Mouse (Mus musculus) embryonic facial prominence, embryonic 13.5 days (tissue): Measurements from ENCODE around the gene Olfr747. TPM values are rescaled to one million over a fixed set of nuclear protein-coding genes. Genes with fewer than 3 reads are reported as not detected.
"Not testable (repeated sequence)": the region's sequence is repeated elsewhere in the genome, so short reads cannot be mapped to it uniquely, and the experiment has no call there.

Experiments used
- ATAC-seq: fragments of 200-750 bp; cut with Nextera tagmentation; 2 replicates; pipeline ENCODE4 v1.8.0; 2017; ENCODE audit warnings: low read depth; ENCODE audit not compliant: insufficient number of reproducible peaks, insufficient read depth, low FRiP score, low TSS enrichment
- H3K27ac ChIP-seq: fragments of 300-500 bp; sonication (generic); 2 replicates; pipeline ENCODE4 v1.5.1; 2015; ENCODE audit warnings: moderate library complexity, mild to moderate bottlenecking, inconsistent platforms
- H3K27me3 ChIP-seq: fragments of 300-500 bp; sonication (generic); 2 replicates; pipeline ENCODE4 v1.6.1; 2015; ENCODE audit warnings: mild to moderate bottlenecking, inconsistent platforms
- H3K36me3 ChIP-seq: fragments of 300-500 bp; sonication (generic); 2 replicates; pipeline ENCODE4 v1.6.1; 2015; ENCODE audit warnings: mild to moderate bottlenecking, inconsistent platforms
- H3K4me1 ChIP-seq: fragments of 300-500 bp; sonication (generic); 2 replicates; pipeline ENCODE4 v1.6.1; 2015; ENCODE audit warnings: inconsistent platforms
- H3K4me2 ChIP-seq: fragments of 300-500 bp; sonication (generic); 2 replicates; pipeline ENCODE4 v1.6.1; 2015; ENCODE audit warnings: moderate library complexity, mild to moderate bottlenecking, inconsistent platforms
- H3K4me3 ChIP-seq: fragments of 300-500 bp; sonication (generic); 2 replicates; pipeline ENCODE4 v1.5.1; 2015; ENCODE audit warnings: mild to moderate bottlenecking, inconsistent platforms
- H3K9ac ChIP-seq: fragments of 300-500 bp; sonication (generic); 2 replicates; pipeline ENCODE4 v1.6.1; 2015; ENCODE audit warnings: mild to moderate bottlenecking, inconsistent platforms
- H3K9me3 ChIP-seq: fragments of 300-500 bp; sonication (generic); 2 replicates; pipeline ENCODE4 v1.6.1; 2016; ENCODE audit warnings: inconsistent platforms
- WGBS: fragments of 180-500 bp; shearing (Covaris S2); methylation state at CpG from one replicate; pipeline ENCODE4 v1.1.7; 2015; ENCODE audit warnings: mixed read lengths; 5-methylcytosine and 5-hydroxymethylcytosine counted together
- polyA plus RNA-seq: library from polyadenylated mRNA; unstranded; fragments of >200 nt; fragmentation: Nextera tagmentation; extraction: Ambion mirVana; gene quantifications from 2 replicates; pipeline ENCODE4 v1.2.1, GENCODE M21; 2015

Olfr747 gene
- not detected in 2 replicates for polyA plus RNA-seq

DNA sequence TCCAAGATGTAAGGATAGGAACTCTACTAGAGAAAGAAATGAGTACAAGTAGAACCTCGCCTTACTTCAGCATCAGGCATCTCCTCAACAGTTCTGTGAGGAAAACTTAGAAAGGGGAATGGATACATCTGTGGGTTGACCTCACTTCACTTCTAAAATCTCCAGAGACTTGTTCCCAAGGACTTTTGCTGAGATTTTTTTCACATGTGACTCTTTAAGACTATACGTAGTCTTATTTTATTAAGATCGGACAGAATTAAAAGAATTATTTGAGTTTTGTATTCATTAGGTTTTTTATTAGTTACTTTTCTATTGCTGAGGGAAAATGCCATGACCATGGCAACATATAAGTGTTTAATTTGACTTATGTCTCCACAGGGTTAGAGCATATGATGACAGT lies at the start of gene Olfr747:
Gene Olfr747, minus strand, starts transcription at position 101 of the 400 bp plus-strand sequence.
- Histone ChIP-seq H3K4me1 (no peaks in the 10 kb centered on the region), H3K9ac (no peak within 1 kb of the TSS), H3K27ac (no peak within 1 kb of the TSS), H3K4me2 (no peak within 1 kb of the TSS), H3K9me3 (no peaks in the 10 kb centered on the region), H3K27me3 (no peaks in the 10 kb centered on the region), H3K4me3 (no peak within 1 kb of the TSS), H3K36me3 (no peaks in the 10 kb centered on the region)
- no peak for ATAC-seq
- WGBS: 91% methylated on average over 3 of the region's 3 CpGs

- Histone ChIP-seq H3K27ac (no peak overlapping the region), H3K36me3 (no peaks in the 10 kb centered on the region), H3K4me2 (no peak overlapping the region), H3K4me3 (no peak overlapping the region), H3K27me3 (no peaks in the 10 kb centered on the region), H3K9ac (no peak overlapping the region), H3K9me3 (no peaks in the 10 kb centered on the region), H3K4me1 (no peaks in the 10 kb centered on the region)
- no peak for ATAC-seq
- WGBS: 79% methylated on average over 2 of the region's 2 CpGs
Measured at GRCm38 (mm10) chr14:50741584-50741983, 48.6 kb upstream of the Olfr747 start.

DNA sequence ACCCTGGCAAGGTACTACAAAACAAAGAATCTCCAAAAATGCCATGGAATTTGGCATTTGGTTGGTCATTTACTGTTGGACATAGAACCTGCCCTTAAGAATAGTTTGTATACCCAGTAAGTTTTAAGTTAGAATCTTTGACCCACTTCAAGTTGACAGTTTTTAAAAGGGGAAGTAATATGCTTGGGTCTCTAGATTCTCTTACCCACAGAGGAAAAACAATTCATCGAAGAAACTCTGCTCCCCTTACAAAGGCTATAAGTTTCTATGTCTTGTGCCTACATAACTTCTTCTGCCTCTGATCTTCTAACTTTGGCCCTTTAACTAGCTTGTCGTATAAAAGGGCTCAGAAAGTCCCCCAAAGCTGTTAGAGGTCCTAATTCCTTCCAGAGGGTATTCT lies 47.3 kb upstream of the Olfr747 start:
- no peak overlapping the region for H3K4me3 ChIP-seq
- no peak for ATAC-seq
- H3K4me1 ChIP-seq: no peaks in the 10 kb centered on the region
- H3K4me2 ChIP-seq: no peak overlapping the region
- H3K27me3 ChIP-seq: no peaks in the 10 kb centered on the region
- 70% methylated on average over 2 of the region's 2 CpGs for WGBS
- H3K9ac ChIP-seq: no peak overlapping the region
- H3K9me3 ChIP-seq: no peaks in the 10 kb centered on the region
- no peak overlapping the region for H3K27ac ChIP-seq
- no peaks in the 10 kb centered on the region for H3K36me3 ChIP-seq

GRCm38 (mm10) chr14:50722371-50722770 lies 29.4 kb upstream of the Olfr747 start:
- not testable (repeated sequence) for ATAC-seq, H3K36me3 ChIP-seq, H3K4me2 ChIP-seq, H3K4me3 ChIP-seq, H3K9ac ChIP-seq, H3K4me1 ChIP-seq, H3K27me3 ChIP-seq, H3K9me3 ChIP-seq, H3K27ac ChIP-seq
- 86% methylated on average over 4 of the region's 4 CpGs for WGBS

GRCm38 (mm10) chr14:50719875-50720274 lies 26.9 kb upstream of the Olfr747 start:
- not testable (repeated sequence) for H3K36me3 ChIP-seq, ATAC-seq, H3K9me3 ChIP-seq, H3K9ac ChIP-seq, H3K4me3 ChIP-seq, H3K27me3 ChIP-seq, H3K4me2 ChIP-seq, H3K4me1 ChIP-seq, H3K27ac ChIP-seq
- WGBS: 91% methylated on average over 15 of the region's 15 CpGs

GRCm38 (mm10) chr14:50707073-50707472 lies 14.1 kb upstream of the Olfr747 start, which contains the start of gene Olfr748:
Olfr748 (plus strand) TSS chr14:50707373.
- H3K9me3 ChIP-seq: no peaks in the 10 kb centered on the region
- WGBS: 73% methylated on average over 1 of the region's 1 CpGs
- no peak for ATAC-seq
- no peak within 1 kb of the TSS for H3K4me2 ChIP-seq
- no peak within 1 kb of the TSS for H3K9ac ChIP-seq
- no peak within 1 kb of the TSS for H3K27ac ChIP-seq
- H3K4me1 ChIP-seq: no peaks in the 10 kb centered on the region
- H3K36me3 ChIP-seq: no peaks in the 10 kb centered on the region
- H3K4me3 ChIP-seq: no peak within 1 kb of the TSS
- H3K27me3 ChIP-seq: no peaks in the 10 kb centered on the region

GRCm38 (mm10) chr14:50646783-50647182 lies 46.2 kb downstream of the Olfr747 start, which contains the start of gene Olfr746:
Olfr746 (plus strand) TSS chr14:50647083.
- H3K4me1 ChIP-seq: no peaks in the 10 kb centered on the region
- no peak within 1 kb of the TSS for H3K9ac ChIP-seq
- no peaks in the 10 kb centered on the region for H3K36me3 ChIP-seq
- H3K4me3 ChIP-seq: no peak within 1 kb of the TSS
- H3K9me3 ChIP-seq: no peaks in the 10 kb centered on the region
- H3K4me2 ChIP-seq: no peak within 1 kb of the TSS
- no peak for ATAC-seq
- H3K27me3 ChIP-seq: no peaks in the 10 kb centered on the region
- no peak within 1 kb of the TSS for H3K27ac ChIP-seq

DNA sequence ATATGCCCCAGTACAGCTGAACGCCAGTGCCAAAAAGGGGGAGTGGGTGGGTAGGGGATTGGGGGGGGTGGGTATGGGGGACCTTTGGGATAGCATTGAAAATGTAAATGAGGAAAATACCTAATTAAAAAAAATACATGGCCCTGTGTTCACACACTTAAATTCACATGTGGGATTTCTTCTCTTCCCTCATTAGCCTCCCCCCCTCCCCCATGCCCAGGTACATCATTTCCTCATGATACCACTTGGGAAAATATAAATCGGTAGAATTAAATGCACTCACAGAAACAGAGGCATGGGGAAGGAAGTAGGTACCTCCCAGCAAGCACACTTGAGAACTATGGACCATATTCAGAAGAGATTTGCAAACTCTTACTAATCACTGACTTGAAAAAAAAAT lies 53.9 kb downstream of the Olfr747 start, which contains the start of gene Olfr745:
Gene Olfr745, plus strand, starts transcription at position 301 of the 400 bp plus-strand sequence.
- no peak within 1 kb of the TSS for H3K4me2 ChIP-seq
- no peak within 1 kb of the TSS for H3K27ac ChIP-seq
- no peak within 1 kb of the TSS for H3K4me3 ChIP-seq
- 71% methylated on average over 2 of the region's 2 CpGs for WGBS
- no peak for ATAC-seq
- H3K27me3 ChIP-seq: no peaks in the 10 kb centered on the region
- no peaks in the 10 kb centered on the region; the same call in 1 of the 2 replicates for H3K9me3 ChIP-seq
- H3K36me3 ChIP-seq: no peaks in the 10 kb centered on the region
- no peaks in the 10 kb centered on the region for H3K4me1 ChIP-seq
- no peak within 1 kb of the TSS for H3K9ac ChIP-seq

Other genes with a start within 250 kb of the Olfr747 start
- gene Olfr740, start 247.7 kb downstream of the Olfr747 start, polyA plus RNA-seq: not detected in 2 replicates
- not detected in 2 replicates for gene Olfr741, start 220.5 kb downstream of the Olfr747 start, polyA plus RNA-seq
- gene Olfr742, start 189.6 kb downstream of the Olfr747 start, polyA plus RNA-seq: not detected in 2 replicates
- gene Olfr743, start 171.4 kb downstream of the Olfr747 start, polyA plus RNA-seq: not detected in 2 replicates
- not detected in 2 replicates for gene Olfr744, start 78.3 kb downstream of the Olfr747 start, polyA plus RNA-seq
- 0.32 and 0.63 TPM in 2 replicates for gene Olfr745, start 53.8 kb downstream of the Olfr747 start, polyA plus RNA-seq
- gene Olfr746, start 46.1 kb downstream of the Olfr747 start, polyA plus RNA-seq: not detected in 2 replicates
- not detected in 2 replicates for gene Olfr748, start 14.2 kb upstream of the Olfr747 start, polyA plus RNA-seq
- not detected in 2 replicates for gene Olfr749, start 51.9 kb upstream of the Olfr747 start, polyA plus RNA-seq
- 87.1 and 89.4 TPM in 2 replicates for gene Ttc5, start 92.3 kb upstream of the Olfr747 start, polyA plus RNA-seq
- not detected in 2 replicates for gene Ccnb1ip1, start 114.5 kb upstream of the Olfr747 start, polyA plus RNA-seq
- 72.4 and 78.7 TPM in 2 replicates for gene Parp2, start 114.6 kb upstream of the Olfr747 start, polyA plus RNA-seq
- gene Tep1, start 177.4 kb upstream of the Olfr747 start, polyA plus RNA-seq: 4.4 and 5.3 TPM in 2 replicates
- gene Klhl33, start 204.3 kb upstream of the Olfr747 start, polyA plus RNA-seq: 0.37 and 0.50 TPM in 2 replicates
- gene Osgep, start 231.7 kb upstream of the Olfr747 start, polyA plus RNA-seq: 182 and 189 TPM in 2 replicates
- 263 and 305 TPM in 2 replicates for gene Apex1, start 231.8 kb upstream of the Olfr747 start, polyA plus RNA-seq
- 55.6 and 56.9 TPM in 2 replicates for gene Pip4p1, start 237.7 kb upstream of the Olfr747 start, polyA plus RNA-seq
- gene Pnp, start 237.9 kb upstream of the Olfr747 start, polyA plus RNA-seq: 49.3 and 49.7 TPM in 2 replicates